Mouse (Mus musculus) neural tube, embryonic 14.5 days (tissue): ENCODE measurements at regions not wholly inside any gene's neighbourhood (a gene's known extent, or its start where the extent isn't known, plus 50 kb on each side); places are given as distances from the start of the nearest gene placed in this dataset.

Source experiments
- ATAC-seq: fragments of 200-750 bp; cut with Nextera tagmentation; 2 replicates; pipeline ENCODE4 v1.8.0; 2017; ENCODE audit warnings: low read depth, mild to moderate bottlenecking, moderate TSS enrichment, moderate library complexity
- H3K27ac ChIP-seq: fragments of 300-500 bp; sonication (generic); 2 replicates; pipeline ENCODE4 v1.5.1; 2014; ENCODE audit warnings: low read depth, mild to moderate bottlenecking, control low read depth, low read length, moderate library complexity, mixed read lengths
- H3K27me3 ChIP-seq: fragments of 300-500 bp; sonication (generic); 2 replicates; pipeline ENCODE4 v1.6.1; 2014; ENCODE audit warnings: low read length; ENCODE audit not compliant: control insufficient read depth, insufficient read depth
- H3K36me3 ChIP-seq: fragments of 300-500 bp; sonication (generic); 2 replicates; pipeline ENCODE4 v1.6.1; 2014; ENCODE audit warnings: low read length, mixed read lengths; ENCODE audit not compliant: control insufficient read depth, insufficient read depth
- H3K4me1 ChIP-seq: fragments of 300-500 bp; sonication (generic); 2 replicates; pipeline ENCODE4 v1.6.1; 2014; ENCODE audit warnings: low read length; ENCODE audit not compliant: control insufficient read depth, insufficient read depth
- H3K4me2 ChIP-seq: fragments of 300-500 bp; sonication (generic); 2 replicates; pipeline ENCODE4 v1.6.1; 2014; ENCODE audit warnings: mild to moderate bottlenecking, low read depth, low read length, control low read depth
- H3K4me3 ChIP-seq: fragments of 300-500 bp; sonication (generic); 2 replicates; pipeline ENCODE4 v1.5.1; 2014; ENCODE audit warnings: low read depth, low read length, control low read depth, mixed read lengths
- H3K9ac ChIP-seq: fragments of 300-500 bp; sonication (generic); replicated peaks from 2 replicates; pipeline ENCODE4 v1.6.1; 2014; ENCODE audit warnings: low read depth, mild to moderate bottlenecking, control low read depth, low read length, mixed read lengths
- H3K9me3 ChIP-seq: fragments of 300-500 bp; sonication (generic); 2 replicates; pipeline ENCODE4 v1.6.1; 2016; ENCODE audit warnings: low read length; ENCODE audit not compliant: control insufficient read depth
- WGBS: fragments of 180-500 bp; shearing (Covaris S2); extraction: QIAGEN DNeasy Blood & Tissue Kit; methylation state at CpG from one replicate; pipeline ENCODE4 v1.1.7; 2014; 5-methylcytosine and 5-hydroxymethylcytosine counted together

GRCm38 (mm10) chr3:133846301-133846700 lies 301.4 kb upstream of the Tet2 start:
- Histone ChIP-seq H3K4me3 (no peak overlapping the region), H3K36me3 (no peaks in the 10 kb centered on the region), H3K27me3 (no peaks in the 10 kb centered on the region), H3K27ac (no peak overlapping the region), H3K4me1 (no peaks in the 10 kb centered on the region), H3K9ac (no peak overlapping the region), H3K4me2 (no peak overlapping the region), H3K9me3 (no peaks in the 10 kb centered on the region)
- ATAC-seq, result no peak

DNA sequence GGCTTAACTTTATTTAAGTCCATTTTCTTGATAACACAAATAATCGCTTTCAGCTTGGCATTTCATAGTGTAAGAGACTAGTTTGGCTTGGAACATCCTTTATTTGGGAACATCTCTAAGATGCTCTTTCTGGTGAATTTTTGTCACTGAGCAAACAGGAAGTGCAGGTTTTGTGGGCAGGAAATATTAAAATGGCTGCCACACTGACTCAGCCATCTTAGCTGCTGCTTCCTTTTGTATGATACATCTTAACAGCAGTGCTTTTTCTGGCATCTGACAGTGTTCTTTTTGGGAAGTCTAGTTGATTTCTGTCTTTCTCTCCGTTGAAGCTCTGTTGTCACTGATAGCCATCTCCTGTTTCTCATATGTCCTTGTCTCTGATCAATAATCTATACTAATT lies 329.4 kb upstream of the Tet2 start:
- Histone ChIP-seq H3K9me3 (no peaks in the 10 kb centered on the region), H3K4me2 (no peak overlapping the region), H3K27ac (no peak overlapping the region), H3K4me3 (no peak overlapping the region), H3K9ac (no peak overlapping the region), H3K36me3 (no peaks in the 10 kb centered on the region), H3K27me3 (no peaks in the 10 kb centered on the region), H3K4me1 (0 out of 2 replicates have a peak, but pooled peaks cover 5% of the 10 kb centered on the region)
- ATAC-seq, result no peak
- 91% methylated on average over 2 of the region's 2 CpGs for WGBS

DNA sequence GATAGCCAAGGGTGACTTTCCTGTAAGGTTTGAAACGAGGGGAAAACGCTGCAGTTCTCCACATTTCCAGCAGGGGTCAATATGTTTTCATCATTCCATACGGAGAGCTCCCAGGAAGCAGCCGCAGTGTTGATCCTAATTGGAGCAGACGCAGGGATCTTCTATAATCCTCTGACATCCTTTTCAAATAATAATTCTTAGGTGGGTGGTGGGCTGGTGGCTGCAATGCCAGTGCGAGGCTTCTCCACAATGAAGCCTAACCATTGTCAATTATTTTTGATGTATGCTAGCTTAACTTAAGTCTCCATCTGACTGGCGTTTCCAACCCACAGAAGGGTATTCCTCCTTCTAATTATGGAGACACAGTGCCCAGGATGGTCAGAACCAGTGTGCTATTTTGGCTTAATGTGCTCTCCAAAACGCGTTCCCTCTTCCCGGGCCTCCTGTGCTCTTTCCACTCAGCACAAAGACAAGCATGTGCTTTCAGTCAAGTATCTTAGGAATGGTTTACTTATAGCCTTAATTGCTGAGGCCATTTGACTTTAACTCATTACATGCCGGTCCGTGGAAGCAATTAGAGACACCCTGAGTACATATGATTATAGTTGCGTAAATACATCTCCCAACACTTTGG lies 331.6 kb upstream of the Tet2 start:
- 5% methylated on average over 13 of the region's 13 CpGs for WGBS
- Histone ChIP-seq H3K27me3 (no peaks in the 10 kb centered on the region), H3K4me2 (peak overlapping the region; percentile 51), H3K9ac (peak overlapping the region; percentile 55), H3K4me1 (0 out of 2 replicates have a peak, but pooled peaks cover 5% of the 10 kb centered on the region), H3K27ac (peak overlapping the region; percentile 78), H3K4me3 (peak overlapping the region; percentile 20; the same call in 1 of the 2 replicates), H3K9me3 (no peaks in the 10 kb centered on the region), H3K36me3 (no peaks in the 10 kb centered on the region)
- ATAC-seq, result peak; percentile 93

- H3K27me3 ChIP-seq, result no peaks in the 10 kb centered on the region
- H3K36me3 ChIP-seq, result no peaks in the 10 kb centered on the region
- peak overlapping the region; percentile 51; the same call in 1 of the 2 replicates for H3K4me2 ChIP-seq
- 0 out of 2 replicates have a peak, but pooled peaks cover 5% of the 10 kb centered on the region for H3K4me1 ChIP-seq
- 41% methylated on average over 5 of the region's 5 CpGs for WGBS
- ATAC-seq, result peak; percentile 68
- peak overlapping the region; percentile 78; the same call in 1 of the 2 replicates for H3K27ac ChIP-seq
- no peaks in the 10 kb centered on the region for H3K9me3 ChIP-seq
- no peak overlapping the region for H3K4me3 ChIP-seq
- peak overlapping the region; percentile 55; the same call in 1 of the 2 replicates for H3K9ac ChIP-seq
Measured at GRCm38 (mm10) chr3:133877310-133877709, 332.4 kb upstream of the Tet2 start.

DNA sequence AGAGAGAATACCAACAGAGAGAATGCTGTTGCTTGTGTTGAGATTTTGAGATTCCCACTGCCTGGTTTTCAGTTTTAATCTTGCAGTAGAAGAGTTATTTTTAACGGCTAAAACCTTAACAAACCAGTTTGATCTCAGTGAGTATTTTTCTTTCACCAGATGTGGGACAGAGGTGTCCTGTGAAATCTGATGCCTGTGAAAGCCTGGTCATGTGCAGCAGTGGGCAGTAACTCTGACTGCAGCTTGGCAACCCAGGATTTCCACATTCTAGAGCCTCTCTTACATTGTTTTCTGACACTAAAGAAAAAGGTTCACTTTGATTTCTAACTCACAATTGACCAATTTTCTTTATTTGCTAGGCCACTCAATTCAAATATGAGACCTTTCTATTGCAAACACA lies 335.7 kb upstream of the Tet2 start:
- Histone ChIP-seq H3K4me3 (no peak overlapping the region), H3K9me3 (no peaks in the 10 kb centered on the region), H3K9ac (no peak overlapping the region), H3K27me3 (no peaks in the 10 kb centered on the region), H3K36me3 (no peaks in the 10 kb centered on the region), H3K27ac (no peak overlapping the region), H3K4me2 (no peak overlapping the region), H3K4me1 (0 out of 2 replicates have a peak, but pooled peaks cover 5% of the 10 kb centered on the region)
- ATAC-seq, result no peak
- WGBS, result 57% methylated on average over 1 of the region's 1 CpGs

DNA sequence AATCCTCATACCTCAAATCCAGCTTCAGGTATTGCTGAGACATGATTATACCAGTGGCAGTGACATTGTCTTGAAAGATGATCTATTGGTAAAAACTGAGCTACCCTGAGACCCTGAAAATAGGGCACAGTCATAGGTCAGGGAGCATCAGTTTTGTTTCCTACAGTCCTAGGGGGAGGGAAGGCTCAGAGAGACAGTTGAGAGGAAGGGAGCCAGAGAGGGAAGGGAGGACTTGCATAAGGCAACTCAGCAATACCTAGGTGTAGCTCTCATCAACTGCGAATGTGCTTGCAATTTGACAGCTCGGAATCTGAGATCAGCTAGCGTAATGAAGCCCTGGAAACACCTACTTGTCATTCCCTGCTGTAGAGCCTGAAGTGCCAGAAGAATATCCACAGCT lies 334.4 kb upstream of the Cxxc4 start:
- no peak overlapping the region for H3K4me2 ChIP-seq
- no peak for ATAC-seq
- no peaks in the 10 kb centered on the region for H3K4me1 ChIP-seq
- no peaks in the 10 kb centered on the region for H3K9me3 ChIP-seq
- no peak overlapping the region for H3K9ac ChIP-seq
- no peak overlapping the region for H3K4me3 ChIP-seq
- WGBS, result 85% methylated on average over 3 of the region's 3 CpGs
- no peaks in the 10 kb centered on the region for H3K36me3 ChIP-seq
- no peak overlapping the region for H3K27ac ChIP-seq
- no peaks in the 10 kb centered on the region for H3K27me3 ChIP-seq

GRCm38 (mm10) chr3:133922200-133922599 lies 314.1 kb upstream of the Cxxc4 start:
- Histone ChIP-seq H3K4me3 (no peak overlapping the region), H3K4me2 (no peak overlapping the region), H3K27me3 (no peaks in the 10 kb centered on the region), H3K4me1 (no peaks in the 10 kb centered on the region), H3K27ac (no peak overlapping the region), H3K9ac (no peak overlapping the region), H3K9me3 (no peaks in the 10 kb centered on the region), H3K36me3 (no peaks in the 10 kb centered on the region)
- ATAC-seq, result no peak

GRCm38 (mm10) chr3:133965322-133965721 lies 271.0 kb upstream of the Cxxc4 start:
- no peak for ATAC-seq
- H3K36me3 ChIP-seq, result no peaks in the 10 kb centered on the region
- no peaks in the 10 kb centered on the region for H3K9me3 ChIP-seq
- 88% methylated on average over 2 of the region's 2 CpGs for WGBS
- no peak overlapping the region for H3K9ac ChIP-seq
- no peak overlapping the region for H3K4me2 ChIP-seq
- H3K4me3 ChIP-seq, result no peak overlapping the region
- H3K27me3 ChIP-seq, result no peaks in the 10 kb centered on the region
- no peak overlapping the region for H3K27ac ChIP-seq
- no peaks in the 10 kb centered on the region for H3K4me1 ChIP-seq

DNA sequence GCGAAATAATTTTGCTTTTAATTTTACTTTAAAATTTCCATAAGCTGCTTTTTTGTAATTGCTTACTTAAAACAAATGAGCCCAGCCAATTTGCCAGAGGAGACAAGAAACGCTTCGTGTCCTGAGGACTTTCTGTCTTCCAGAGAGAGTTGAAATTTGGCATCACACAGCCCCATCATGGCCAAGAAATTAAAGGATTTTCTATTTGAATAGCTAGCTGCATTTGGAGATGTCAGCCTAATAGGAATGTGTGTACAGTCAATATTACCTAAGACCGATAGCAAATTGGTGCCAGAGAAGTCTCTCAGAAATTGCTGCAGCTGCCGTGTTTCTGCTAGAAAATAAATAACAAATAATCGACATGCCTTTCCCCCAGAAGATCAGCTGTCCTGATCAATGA lies 268.1 kb upstream of the Cxxc4 start:
- Histone ChIP-seq H3K4me2 (no peak overlapping the region), H3K27ac (no peak overlapping the region), H3K4me3 (no peak overlapping the region), H3K9ac (no peak overlapping the region), H3K9me3 (no peaks in the 10 kb centered on the region), H3K36me3 (no peaks in the 10 kb centered on the region), H3K4me1 (no peaks in the 10 kb centered on the region), H3K27me3 (no peaks in the 10 kb centered on the region)
- WGBS, result 79% methylated on average over 6 of the region's 6 CpGs
- no peak for ATAC-seq
